Mouse (Mus musculus) embryonic facial prominence, embryonic 10.5 days (tissue): Measurements from ENCODE around the gene Arglu1. TPM values are rescaled to one million over a fixed set of nuclear protein-coding genes. Genes with fewer than 3 reads are reported as not detected.

ENCODE experiments used
- DNase-seq: peaks from one replicate; pipeline ENCODE4 v3.0.0-alpha.2; 2017; ENCODE audit warnings: low spot score
- H3K27ac ChIP-seq: fragments of 300-500 bp; sonication (generic); replicated peaks from 2 replicates; pipeline ENCODE4 v1.5.1; 2016; ENCODE audit warnings: mild to moderate bottlenecking
- H3K27me3 ChIP-seq: fragments of 300-500 bp; sonication (generic); replicated peaks from 2 replicates; pipeline ENCODE4 v1.6.1; 2016; ENCODE audit warnings: low read depth, mild to moderate bottlenecking; ENCODE audit not compliant: poor library complexity, severe bottlenecking
- H3K36me3 ChIP-seq: fragments of 300-500 bp; sonication (generic); replicated peaks from 2 replicates; pipeline ENCODE4 v1.6.1; 2016; ENCODE audit warnings: mild to moderate bottlenecking, moderate library complexity
- H3K4me1 ChIP-seq: fragments of 300-500 bp; sonication (generic); 2 replicates; pipeline ENCODE4 v1.6.1; 2016
- H3K4me3 ChIP-seq: fragments of 300-500 bp; sonication (generic); 2 replicates; pipeline ENCODE4 v1.5.1; 2016; ENCODE audit warnings: mild to moderate bottlenecking, moderate library complexity
- H3K9me3 ChIP-seq: fragments of 300-500 bp; sonication (generic); 2 replicates; pipeline ENCODE4 v1.6.1; 2016; ENCODE audit warnings: mild to moderate bottlenecking
- WGBS: fragments of 180-500 bp; shearing (Covaris S2); methylation state at CpG from one replicate; pipeline ENCODE4 v1.1.7; 2016; 5-methylcytosine and 5-hydroxymethylcytosine counted together
- polyA plus RNA-seq: library from polyadenylated mRNA; unstranded; fragments of >200 nt; fragmentation: Nextera tagmentation; extraction: Ambion mirVana; gene quantifications from 2 replicates; pipeline ENCODE4 v1.2.1, GENCODE M21; 2016

Arglu1 gene
- 174 and 177 TPM in 2 replicates for polyA plus RNA-seq

DNA sequence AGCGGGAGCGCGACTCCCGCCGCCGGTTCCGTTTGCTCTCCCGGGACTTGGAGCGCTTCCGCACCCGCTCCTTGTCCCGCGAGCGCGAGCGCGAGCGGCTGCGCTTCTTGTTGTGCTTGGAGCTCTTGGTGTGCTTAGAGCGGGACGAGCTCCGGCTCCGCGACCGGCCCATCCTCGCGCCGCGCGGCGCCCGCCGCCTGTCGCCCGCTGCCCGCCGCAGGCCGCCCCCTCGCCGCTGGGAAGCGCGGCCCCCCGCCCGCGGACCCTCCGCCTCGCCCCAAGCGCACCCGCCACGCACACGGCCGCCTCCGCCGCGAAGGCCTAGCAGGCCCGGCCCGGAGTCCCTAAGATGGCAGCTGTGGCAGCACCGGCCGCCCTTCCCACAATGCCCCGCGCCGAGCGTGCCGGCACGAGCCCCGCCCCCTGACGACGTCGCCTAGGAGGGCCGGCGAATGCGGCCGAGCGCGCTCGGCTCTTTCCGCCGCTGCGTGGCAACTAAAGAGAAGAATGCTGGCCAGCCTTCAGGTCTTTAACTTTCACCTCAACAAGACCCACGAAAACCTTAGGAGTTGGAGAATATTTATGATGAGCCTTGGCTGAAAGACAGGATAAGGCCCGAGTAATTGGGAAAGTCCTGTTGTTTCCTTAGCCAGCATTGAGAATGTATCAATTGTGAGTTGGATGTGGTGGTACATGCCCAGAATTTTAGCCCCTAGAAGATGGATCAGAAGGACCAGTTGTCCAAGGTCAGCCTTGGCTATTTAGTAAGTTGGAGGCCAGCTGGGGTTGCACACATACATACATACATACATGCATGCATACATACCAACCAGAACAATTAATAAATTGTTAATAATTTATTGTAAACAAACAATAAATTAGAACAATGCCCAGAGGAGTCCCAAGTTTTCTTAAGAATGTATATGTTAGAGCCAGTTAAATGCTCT lies at the start of gene Arglu1:
Gene Arglu1 (minus strand): TSS at position 376 of the 947 bp plus-strand sequence.
- H3K9me3 ChIP-seq, result no peaks in the 10 kb centered on the region
- under 1% methylated on average over 81 of the region's 81 CpGs for WGBS
- H3K36me3 ChIP-seq, result 0 out of 2 replicates have a peak, but pooled peaks cover 6% of the 10 kb centered on the region
- peak within 1 kb of the TSS; percentile 89 for H3K4me3 ChIP-seq
- no peaks in the 10 kb centered on the region for H3K27me3 ChIP-seq
- peak; percentile 97 for DNase-seq
- H3K4me1 ChIP-seq, result peaks cover 34% of the 10 kb centered on the region
- H3K27ac ChIP-seq, result peak within 1 kb of the TSS; percentile 100

GRCm38 (mm10) chr8:8737271-8737670 lies 47.0 kb upstream of the Arglu1 start:
- H3K27ac ChIP-seq, result peak overlapping the region; percentile 30
- no peaks in the 10 kb centered on the region for H3K36me3 ChIP-seq
- no peaks in the 10 kb centered on the region for H3K9me3 ChIP-seq
- peaks cover 8% of the 10 kb centered on the region for H3K4me1 ChIP-seq
- WGBS, result 71% methylated on average over 3 of the region's 3 CpGs
- DNase-seq, result no peak
- H3K27me3 ChIP-seq, result no peaks in the 10 kb centered on the region
- no peak overlapping the region for H3K4me3 ChIP-seq

GRCm38 (mm10) chr8:8736826-8737225 lies 46.5 kb upstream of the Arglu1 start:
- no peak overlapping the region for H3K4me3 ChIP-seq
- 77% methylated on average over 8 of the region's 8 CpGs for WGBS
- H3K4me1 ChIP-seq, result peaks cover 8% of the 10 kb centered on the region
- no peaks in the 10 kb centered on the region for H3K27me3 ChIP-seq
- H3K36me3 ChIP-seq, result no peaks in the 10 kb centered on the region
- no peaks in the 10 kb centered on the region for H3K9me3 ChIP-seq
- no peak overlapping the region for H3K27ac ChIP-seq
- no peak for DNase-seq

DNA sequence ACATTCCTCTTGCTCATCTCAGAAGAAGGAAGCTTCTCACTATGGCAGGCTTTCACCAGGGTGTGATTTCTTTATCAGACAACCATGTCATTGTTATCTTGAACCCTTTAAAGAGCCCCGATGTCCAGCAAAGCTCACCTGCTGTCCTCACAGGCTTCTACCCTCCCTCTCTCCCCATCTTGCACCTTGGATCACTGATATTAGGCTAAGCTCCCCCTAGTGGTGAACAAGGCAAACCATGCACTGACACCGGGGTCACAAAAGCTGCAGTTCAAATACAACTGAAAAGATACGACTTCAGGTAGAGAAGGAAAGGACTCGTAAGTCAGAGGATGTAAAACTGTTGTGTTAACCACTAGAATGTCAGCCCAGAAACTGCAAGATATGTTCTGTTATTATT lies 43.5 kb upstream of the Arglu1 start:
- peaks cover 8% of the 10 kb centered on the region for H3K4me1 ChIP-seq
- no peak overlapping the region for H3K27ac ChIP-seq
- DNase-seq, result peak; percentile 34
- no peak overlapping the region for H3K4me3 ChIP-seq
- H3K36me3 ChIP-seq, result no peaks in the 10 kb centered on the region
- WGBS, result 43% methylated on average over 4 of the region's 4 CpGs
- no peaks in the 10 kb centered on the region for H3K27me3 ChIP-seq
- no peaks in the 10 kb centered on the region for H3K9me3 ChIP-seq

GRCm38 (mm10) chr8:8728643-8729042 lies 38.3 kb upstream of the Arglu1 start:
- no peak overlapping the region for H3K27ac ChIP-seq
- no peaks in the 10 kb centered on the region for H3K9me3 ChIP-seq
- DNase-seq, result no peak
- H3K36me3 ChIP-seq, result no peaks in the 10 kb centered on the region
- H3K4me1 ChIP-seq, result no peaks in the 10 kb centered on the region
- H3K27me3 ChIP-seq, result no peaks in the 10 kb centered on the region
- H3K4me3 ChIP-seq, result no peak overlapping the region
- 94% methylated on average over 2 of the region's 2 CpGs for WGBS

DNA sequence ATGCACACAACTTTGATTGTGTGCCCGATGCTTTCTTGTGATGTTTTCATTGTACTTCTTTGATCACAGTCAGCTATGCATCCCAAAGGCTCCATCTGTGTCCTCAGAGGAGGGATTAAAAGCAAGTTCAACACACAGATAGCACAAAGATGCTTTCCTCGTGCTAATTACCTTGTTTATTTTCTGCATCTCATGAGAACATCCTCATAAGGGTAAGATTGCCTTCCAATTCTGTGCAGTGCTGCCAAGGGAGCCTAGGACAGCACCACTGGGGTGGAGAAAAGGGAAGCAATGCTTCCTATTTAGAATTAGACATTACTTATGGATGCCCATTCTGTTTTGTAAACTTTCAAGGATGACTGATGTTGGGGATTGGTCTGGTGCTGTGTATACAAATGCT lies 36.2 kb upstream of the Arglu1 start:
- WGBS, result 79% methylated on average over 2 of the region's 2 CpGs
- no peak for DNase-seq
- H3K27me3 ChIP-seq, result no peaks in the 10 kb centered on the region
- H3K4me3 ChIP-seq, result no peak overlapping the region
- H3K9me3 ChIP-seq, result no peaks in the 10 kb centered on the region
- no peaks in the 10 kb centered on the region for H3K4me1 ChIP-seq
- H3K36me3 ChIP-seq, result no peaks in the 10 kb centered on the region
- H3K27ac ChIP-seq, result no peak overlapping the region

GRCm38 (mm10) chr8:8704813-8705212 lies 14.5 kb upstream of the Arglu1 start:
- WGBS, result 76% methylated on average over 9 of the region's 9 CpGs
- no peak for DNase-seq
- Histone ChIP-seq H3K4me1 (no peaks in the 10 kb centered on the region), H3K4me3 (no peak overlapping the region), H3K9me3 (no peaks in the 10 kb centered on the region), H3K27me3 (no peaks in the 10 kb centered on the region), H3K27ac (no peak overlapping the region), H3K36me3 (no peaks in the 10 kb centered on the region)

- no peaks in the 10 kb centered on the region for H3K27me3 ChIP-seq
- no peak overlapping the region for H3K27ac ChIP-seq
- no peaks in the 10 kb centered on the region for H3K4me1 ChIP-seq
- no peaks in the 10 kb centered on the region for H3K36me3 ChIP-seq
- H3K9me3 ChIP-seq, result no peaks in the 10 kb centered on the region
- DNase-seq, result no peak
- WGBS, result 89% methylated on average over 2 of the region's 2 CpGs
- H3K4me3 ChIP-seq, result no peak overlapping the region
Observed at GRCm38 (mm10) chr8:8703668-8704067, 13.3 kb upstream of the Arglu1 start.

GRCm38 (mm10) chr8:8700821-8701220 lies 10.5 kb upstream of the Arglu1 start:
- 90% methylated on average over 10 of the region's 10 CpGs for WGBS
- no peak overlapping the region for H3K27ac ChIP-seq
- no peaks in the 10 kb centered on the region for H3K36me3 ChIP-seq
- no peak overlapping the region for H3K4me3 ChIP-seq
- no peak for DNase-seq
- no peaks in the 10 kb centered on the region for H3K9me3 ChIP-seq
- H3K27me3 ChIP-seq, result no peaks in the 10 kb centered on the region
- H3K4me1 ChIP-seq, result no peaks in the 10 kb centered on the region

- H3K27ac ChIP-seq, result no peak overlapping the region
- no peak overlapping the region for H3K4me3 ChIP-seq
- no peaks in the 10 kb centered on the region for H3K27me3 ChIP-seq
- no peak for DNase-seq
- H3K9me3 ChIP-seq, result no peaks in the 10 kb centered on the region
- H3K36me3 ChIP-seq, result no peaks in the 10 kb centered on the region
- WGBS, result 78% methylated on average over 4 of the region's 4 CpGs
- H3K4me1 ChIP-seq, result no peaks in the 10 kb centered on the region
Observed at GRCm38 (mm10) chr8:8700229-8700628, 9.9 kb upstream of the Arglu1 start.

DNA sequence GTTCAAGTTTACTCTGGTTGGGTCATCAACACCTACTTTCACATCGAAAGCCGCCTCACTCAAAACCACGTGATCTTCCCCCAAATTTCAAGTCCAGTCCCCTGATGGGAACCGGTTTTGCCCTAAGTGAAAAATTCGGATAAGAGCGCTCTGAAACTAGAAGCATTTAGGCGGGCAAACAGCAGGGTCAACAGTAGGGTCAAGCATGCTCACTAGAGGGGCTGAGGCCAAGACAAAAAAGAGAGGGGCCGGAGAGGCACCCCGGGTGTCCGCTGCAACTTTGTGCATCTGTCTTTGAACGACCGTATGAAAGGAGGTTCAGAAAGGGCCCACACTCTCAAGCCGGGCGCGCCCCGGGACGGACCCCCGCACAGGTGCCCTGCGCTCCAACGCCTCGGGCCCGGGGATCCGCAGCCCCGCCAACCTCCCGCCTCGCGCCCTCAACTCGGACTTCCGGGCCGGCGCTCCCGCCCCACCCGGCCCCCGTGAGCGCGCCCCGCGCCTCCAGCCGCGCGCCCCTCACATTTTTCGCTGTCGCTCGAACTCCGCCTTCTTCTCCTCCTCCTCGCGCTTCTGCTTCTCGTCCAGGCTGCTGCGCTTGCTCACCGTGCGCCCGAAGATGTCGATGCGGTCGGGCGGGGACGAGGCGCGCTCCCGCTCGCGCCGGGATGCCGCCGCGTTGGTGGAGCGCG lies 721 bp downstream of the Arglu1 start:
- WGBS, result under 1% methylated on average over 68 of the region's 68 CpGs

GRCm38 (mm10) chr8:8688823-8689453 lies 1.4 kb downstream of the Arglu1 start:
- no peak for DNase-seq
- Histone ChIP-seq H3K27ac (peak overlapping the region; percentile 100), H3K4me3 (peak overlapping the region; percentile 89), H3K4me1 (peaks cover 37% of the 10 kb centered on the region), H3K36me3 (0 out of 2 replicates have a peak, but pooled peaks cover 8% of the 10 kb centered on the region), H3K9me3 (no peaks in the 10 kb centered on the region), H3K27me3 (no peaks in the 10 kb centered on the region)
- WGBS, result 15% methylated on average over 9 of the region's 9 CpGs

More for the DNA sequence above, 721 bp downstream of the Arglu1 start:
- DNase-seq, result peak; percentile 80
- Histone ChIP-seq H3K36me3 (0 out of 2 replicates have a peak, but pooled peaks cover 6% of the 10 kb centered on the region), H3K4me1 (peaks cover 37% of the 10 kb centered on the region), H3K4me3 (peak overlapping the region; percentile 89), H3K27ac (peak overlapping the region; percentile 100), H3K9me3 (no peaks in the 10 kb centered on the region), H3K27me3 (no peaks in the 10 kb centered on the region)
